In genomic region chr4:130066816-130067215, GRCm38 (mm10) we compare ENCODE assay signal across 9 mouse cellular contexts. TPM values are rescaled to one million over a fixed set of nuclear protein-coding genes. Genes with fewer than 3 reads are reported as not detected.
DNase-seq lines count a peak whose midpoint lies in the region; ATAC-seq and TF ChIP-seq lines count a peak whose summit lies in the region.
"Had no signal": no experiment of that assay in that cellular context is flagged by ENCODE, and none has a peak within 500 bp of the region (broad histone marks: within the 10 kb centered on the region; RNA-seq: fewer than 3 reads in every experiment).

No protein-coding gene starts in this region.

- intact Hi-C loops in left cerebral cortex, postnatal 36 days (cut with DNase I): no loop called here

- no peaks in the 10 kb centered on the region for H3K9me3 ChIP-seq in hindbrain, embryonic 11.5 days (ENCODE audit: control insufficient read depth, low read length)
- no peaks in the 10 kb centered on the region for H3K9me3 ChIP-seq in hindbrain, embryonic 13.5 days
- H3K9me3 ChIP-seq in ES-Bruce4 (replicated peaks; ENCODE audit: control insufficient read depth, insufficient read depth, low read length, poor library complexity, severe bottlenecking): no peaks in the 10 kb centered on the region
- H3K9me3 ChIP-seq in limb, embryonic 10.5 days (replicated peaks): no peaks in the 10 kb centered on the region
- H3K9me3 ChIP-seq: liver, embryonic 13.5 days had no signal

- no peak overlapping the region for H3K4me3 ChIP-seq in hindbrain, embryonic 11.5 days (ENCODE audit: low read depth, low read length)
- no peak overlapping the region for H3K4me3 ChIP-seq in hindbrain, embryonic 13.5 days
- H3K4me3 ChIP-seq in ES-Bruce4 (ENCODE audit: low read depth, low read length): no peak overlapping the region
- no peak overlapping the region for H3K4me3 ChIP-seq in limb, embryonic 10.5 days
- H3K4me3 ChIP-seq: liver, embryonic 13.5 days had no signal

- H3K36me3 ChIP-seq in hindbrain, embryonic 11.5 days (ENCODE audit: control insufficient read depth, insufficient read depth, low read length): no peaks in the 10 kb centered on the region
- no peaks in the 10 kb centered on the region for H3K36me3 ChIP-seq in hindbrain, embryonic 13.5 days
- no peaks in the 10 kb centered on the region for H3K36me3 ChIP-seq in ES-Bruce4 (ENCODE audit: control insufficient read depth, insufficient read depth, low read length, poor library complexity, severe bottlenecking)
- H3K36me3 ChIP-seq in limb, embryonic 10.5 days: no peaks in the 10 kb centered on the region
- H3K36me3 ChIP-seq: liver, embryonic 13.5 days had no signal

- H3K4me2 ChIP-seq in hindbrain, embryonic 11.5 days (replicated peaks; ENCODE audit: low read depth, low read length): no peak overlapping the region
- no peak overlapping the region for H3K4me2 ChIP-seq in hindbrain, embryonic 13.5 days
- H3K4me2 ChIP-seq: liver, embryonic 13.5 days had no signal

- ATAC-seq in hindbrain, embryonic 11.5 days (ENCODE audit: low FRiP score): no peak
- no peak for ATAC-seq in hindbrain, embryonic 13.5 days (ENCODE audit: low FRiP score)

- H3K27ac ChIP-seq in hindbrain, embryonic 11.5 days (ENCODE audit: low read depth, low read length): no peak overlapping the region
- H3K27ac ChIP-seq in hindbrain, embryonic 13.5 days: no peak overlapping the region
- no peak overlapping the region for H3K27ac ChIP-seq in ES-Bruce4 (ENCODE audit: insufficient read depth, low read length)
- no peak overlapping the region for H3K27ac ChIP-seq in limb, embryonic 10.5 days
- H3K27ac ChIP-seq: liver, embryonic 13.5 days had no signal

- H3K9ac ChIP-seq in hindbrain, embryonic 11.5 days (ENCODE audit: low read depth, low read length): no peak overlapping the region
- no peak overlapping the region for H3K9ac ChIP-seq in hindbrain, embryonic 13.5 days
- H3K9ac ChIP-seq in ES-Bruce4 (ENCODE audit: low read depth, poor library complexity, severe bottlenecking): no peak overlapping the region
- H3K9ac ChIP-seq: liver, embryonic 13.5 days had no signal

- peak; percentile 50 for DNase-seq in hindbrain, embryonic 11.5 days (ENCODE audit: low spot score)
- no peak for DNase-seq in brain, embryonic 14.5 days (ENCODE audit: low read depth)
- DNase-seq in limb, embryonic 10.5 days (ENCODE audit: low spot score): peak; percentile 56
- peak; percentile 50 for DNase-seq in thymus, postnatal 14 days
- no peak for DNase-seq in left cerebral cortex, postnatal 36 days (ENCODE audit: low spot score in 2 of 2)
- DNase-seq in urinary bladder, postnatal 36 days (ENCODE audit: low spot score in 2 of 2): no peak
- DNase-seq: liver, embryonic 13.5 days had no signal

- 15% methylated on average over 8 of the region's 8 CpGs for WGBS in hindbrain, embryonic 11.5 days
- WGBS in hindbrain, embryonic 13.5 days: 7% methylated on average over 8 of the region's 8 CpGs
- WGBS in limb, embryonic 10.5 days: 8% methylated on average over 8 of the region's 8 CpGs

- peak; percentile 99 for TF ChIP-seq CTCF in ES-Bruce4 (IDR thresholded peaks at IDR 0.05; ENCODE audit: low read depth, low read length)
- peak; percentile 52 for TF ChIP-seq CTCF in brain, embryonic 14.5 days (IDR thresholded peaks at IDR 0.05; ENCODE audit: borderline replicate concordance, extremely low read depth, insufficient read depth, insufficient read length)

- no peak for TF ChIP-seq POLR2A in ES-Bruce4 (IDR thresholded peaks at IDR 0.05; ENCODE audit: insufficient read depth, low read length)
- TF ChIP-seq POLR2A in brain, embryonic 14.5 days (IDR thresholded peaks at IDR 0.05; ENCODE audit: borderline replicate concordance, extremely low read depth, insufficient read depth, insufficient read length, poor library complexity, severe bottlenecking): no peak

- TF ChIP-seq EP300 in ES-Bruce4 (IDR thresholded peaks at IDR 0.05; ENCODE audit: insufficient read depth, low read depth, low read length): no peak

- no peaks in the 10 kb centered on the region for H3K27me3 ChIP-seq in hindbrain, embryonic 11.5 days (ENCODE audit: control insufficient read depth, insufficient read depth, low read length)
- 0 out of 2 replicates have a peak, but pooled peaks cover 5% of the 10 kb centered on the region for H3K27me3 ChIP-seq in hindbrain, embryonic 13.5 days
- no peaks in the 10 kb centered on the region for H3K27me3 ChIP-seq in ES-Bruce4 (ENCODE audit: control insufficient read depth, insufficient read depth, low read length, poor library complexity, severe bottlenecking)
- H3K27me3 ChIP-seq in limb, embryonic 10.5 days (ENCODE audit: low read depth, poor library complexity, severe bottlenecking): 0 out of 2 replicates have a peak, but pooled peaks cover 8% of the 10 kb centered on the region
- H3K27me3 ChIP-seq: liver, embryonic 13.5 days had no signal

- H3K4me1 ChIP-seq in hindbrain, embryonic 11.5 days (replicated peaks; ENCODE audit: control insufficient read depth, insufficient read depth, low read length): no peaks in the 10 kb centered on the region
- no peaks in the 10 kb centered on the region for H3K4me1 ChIP-seq in hindbrain, embryonic 13.5 days (replicated peaks)
- H3K4me1 ChIP-seq in ES-Bruce4 (ENCODE audit: control insufficient read depth, insufficient read depth, low read length): no peaks in the 10 kb centered on the region
- peaks cover 22% of the 10 kb centered on the region for H3K4me1 ChIP-seq in limb, embryonic 10.5 days
- H3K4me1 ChIP-seq: liver, embryonic 13.5 days had no signal

RNA-seq across cellular contexts. Expression of gene Col16a1, which starts 19.2 kb away (rescaled TPM):
- 5.3 and 9.9 TPM in 2 replicates for polyA plus RNA-seq in hindbrain, embryonic 11.5 days (2014; fragmentation: Nextera tagmentation; extraction: Ambion mirVana)
- 5.8 and 14.3 TPM in 2 replicates for polyA plus RNA-seq in hindbrain, embryonic 13.5 days (2015; fragmentation: Nextera tagmentation; extraction: Ambion mirVana)
- polyA plus RNA-seq in ES-Bruce4 (2011; ENCODE audit: insufficient read depth, insufficient read length, low read depth, missing spikeins): 2.0 and 3.6 TPM in 2 replicates
- polyA plus RNA-seq in brain, embryonic 14.5 days (2012; rRNA removed): 16.7 and 17.1 TPM in 2 replicates
- 3.9 and 10.2 TPM in 2 replicates for polyA plus RNA-seq in limb, embryonic 10.5 days (2016; fragmentation: Nextera tagmentation; extraction: Ambion mirVana)
- 10 to 100 TPM; 15.9 to 21.4 TPM for total RNA-seq in left cerebral cortex, postnatal 36 days (2021)

RNA-seq across cellular contexts. Expression of gene Pef1, which starts 35.5 kb away (rescaled TPM):
- 71.4 and 72.4 TPM in 2 replicates for polyA plus RNA-seq in hindbrain, embryonic 11.5 days (2014; fragmentation: Nextera tagmentation; extraction: Ambion mirVana)
- 65.1 and 65.7 TPM in 2 replicates for polyA plus RNA-seq in hindbrain, embryonic 13.5 days (2015; fragmentation: Nextera tagmentation; extraction: Ambion mirVana)
- polyA plus RNA-seq in ES-Bruce4 (2011; ENCODE audit: insufficient read depth, insufficient read length, low read depth, missing spikeins): 56.9 and 60.5 TPM in 2 replicates
- 59.7 and 71.4 TPM in 2 replicates for polyA plus RNA-seq in brain, embryonic 14.5 days (2012; rRNA removed)
- 71.4 and 73.4 TPM in 2 replicates for polyA plus RNA-seq in limb, embryonic 10.5 days (2016; fragmentation: Nextera tagmentation; extraction: Ambion mirVana)
- 10 to 100 TPM; 66.4 to 74.5 TPM for total RNA-seq in left cerebral cortex, postnatal 36 days (2021)

Comparison
In these comparisons a context has a peak if more than half of its experiments do, and no peak if none do; other contexts are left out.
1. DNase-seq: peak in hindbrain, embryonic 11.5 days (single experiment), limb, embryonic 10.5 days (single experiment) and thymus, postnatal 14 days (single experiment); none in brain, embryonic 14.5 days (single experiment), left cerebral cortex, postnatal 36 days (0 of 2) and urinary bladder, postnatal 36 days (0 of 2).